1 mouse cellular context compared by ENCODE assay signal in the genomic region with DNA sequence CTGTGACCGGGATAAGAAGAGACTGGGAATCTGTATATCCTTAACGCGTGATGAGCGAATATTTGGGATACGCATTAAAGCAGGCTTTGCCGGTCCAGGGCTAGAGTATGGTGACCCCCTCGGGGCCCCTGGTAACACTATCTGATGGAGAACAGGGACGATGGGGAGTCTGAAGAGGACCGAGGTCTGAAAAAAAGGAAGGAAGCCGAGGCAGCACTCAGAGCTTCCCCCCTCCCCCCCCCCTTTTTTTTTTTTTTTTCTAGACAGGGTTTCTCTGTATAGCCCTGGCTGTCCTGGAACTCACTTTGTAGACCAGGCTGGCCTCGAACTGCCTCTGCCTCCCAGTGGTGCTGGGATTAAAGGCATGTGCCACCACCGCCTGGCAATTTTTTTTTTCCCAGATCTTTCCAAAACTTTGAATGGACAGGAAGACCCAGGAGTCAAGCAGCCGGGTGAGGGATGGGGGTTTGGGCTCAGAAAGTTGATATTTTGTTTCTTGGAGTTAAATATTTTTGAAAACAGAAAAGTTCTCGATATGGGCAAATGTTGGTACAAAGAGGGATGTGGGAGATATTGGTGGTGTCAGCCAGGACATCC.
TF ChIP-seq lines count a peak whose summit lies in the region.

No protein-coding gene starts in this region.

TF ChIP-seq in MEL, 35 proteins besides CTCF, POLR2A, EP300 and RAD21 (continued from another document):
- TF ChIP-seq ELF1 (IDR thresholded peaks at IDR 0.05; ENCODE audit: low read depth, low read length): no peak
- TF ChIP-seq UBTF (IDR thresholded peaks at IDR 0.05; ENCODE audit: borderline replicate concordance, insufficient read depth, low read depth, low read length): no peak
- TF ChIP-seq ZC3H11A (IDR thresholded peaks at IDR 0.05; ENCODE audit: low read depth, low read length): no peak
- TF ChIP-seq ZKSCAN1 (IDR thresholded peaks at IDR 0.05; ENCODE audit: low read depth, low read length): no peak
- no peak for TF ChIP-seq SMC3 (IDR thresholded peaks at IDR 0.05; ENCODE audit: low read depth, low read length)
- no peak for TF ChIP-seq HCFC1 (IDR thresholded peaks at IDR 0.05; ENCODE audit: low read depth, low read length)
- TF ChIP-seq MAZ (IDR thresholded peaks at IDR 0.05; ENCODE audit: low read depth, low read length): peak; percentile 48; the same call in 1 of the 2 replicates
TF ChIP-seq in MEL: peak in this region for 3.
